Mouse (Mus musculus) ES-Bruce4 (cell line): ENCODE results near the gene Trim11.

ENCODE experiments used
- EP300 ChIP-seq: IDR thresholded peaks from 2 replicates; pipeline ENCODE4 v1.6.1; 2011; ENCODE audit warnings: low read depth, low read length; ENCODE audit not compliant: insufficient read depth
- POLR2A ChIP-seq: IDR thresholded peaks from one replicate; pipeline ENCODE4 v1.8.1; 2011; ENCODE audit warnings: low read length; ENCODE audit not compliant: insufficient read depth

GRCm38 (mm10) chr11:58965001-58965760 is 12.7 kb upstream of the Trim11 start:
- no peak for TF ChIP-seq EP300
- TF ChIP-seq POLR2A = no peak
